ENCODE assay signal across 8 mouse cellular contexts in the genomic region with DNA sequence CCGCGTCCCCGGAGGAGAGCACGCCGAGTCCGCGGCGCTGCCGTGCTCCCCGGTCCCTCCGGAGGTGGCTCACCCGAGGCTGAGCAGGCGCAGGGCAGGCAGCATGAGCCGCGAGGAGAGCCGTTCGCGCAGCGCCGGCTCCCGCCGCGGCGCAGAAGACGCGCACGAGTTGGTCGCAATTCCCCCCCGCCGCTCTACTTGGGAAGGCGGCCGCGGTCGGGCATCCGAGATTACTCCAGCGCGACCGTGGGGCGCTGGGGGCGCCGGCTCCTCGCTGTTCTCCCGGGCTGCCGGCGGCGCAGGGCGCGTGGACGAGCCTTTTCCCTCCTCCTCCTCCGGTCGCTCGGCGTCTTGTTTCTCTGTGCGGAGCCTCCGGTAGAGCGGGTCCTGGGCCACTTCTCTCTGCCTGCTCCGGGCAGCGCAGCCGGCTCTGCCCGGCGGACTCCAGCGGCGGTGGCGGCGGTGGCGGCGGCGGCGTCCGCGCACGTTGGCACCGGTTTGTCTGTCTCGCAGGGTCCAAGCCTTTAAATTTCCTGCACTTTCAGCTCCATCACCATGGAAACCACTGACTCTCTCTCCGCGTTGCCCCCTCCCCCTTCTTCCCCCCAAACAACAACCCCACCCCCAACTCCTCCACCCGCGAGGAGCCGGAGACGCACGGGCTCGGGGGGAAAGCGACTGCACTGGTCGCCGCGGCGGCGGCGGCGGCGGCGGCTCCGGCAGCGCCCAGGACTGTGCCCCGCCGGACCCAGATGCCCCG. TPM values are rescaled to one million over a fixed set of nuclear protein-coding genes. Genes with fewer than 3 reads are reported as not detected.
DNase-seq lines count a peak whose midpoint lies in the region; ATAC-seq lines count a peak whose summit lies in the region.

Gene Nog, minus strand, starts transcription at position 277 of the 760 bp plus-strand sequence.

- H3K27me3 ChIP-seq in lung, embryonic 15.5 days, result peaks cover 27% of the 10 kb centered on the region
- H3K27me3 ChIP-seq in embryonic facial prominence, embryonic 10.5 days (replicated peaks; ENCODE audit: low read depth, poor library complexity, severe bottlenecking), result peaks cover 59% of the 10 kb centered on the region
- H3K27me3 ChIP-seq in heart, embryonic 14.5 days (ENCODE audit: control insufficient read depth, insufficient read depth, low read length), result peaks cover 10% of the 10 kb centered on the region
- H3K27me3 ChIP-seq in liver, embryonic 11.5 days (replicated peaks; ENCODE audit: control insufficient read depth, insufficient read depth, low read length), result peaks cover 62% of the 10 kb centered on the region

- H3K36me3 ChIP-seq in lung, embryonic 15.5 days, result no peaks in the 10 kb centered on the region
- no peaks in the 10 kb centered on the region for H3K36me3 ChIP-seq in embryonic facial prominence, embryonic 10.5 days (replicated peaks)
- H3K36me3 ChIP-seq in heart, embryonic 14.5 days (ENCODE audit: control insufficient read depth, insufficient read depth, low read length), result no peaks in the 10 kb centered on the region
- H3K36me3 ChIP-seq in liver, embryonic 11.5 days (ENCODE audit: control insufficient read depth, insufficient read depth, low read length), result no peaks in the 10 kb centered on the region

- H3K9me3 ChIP-seq in lung, embryonic 15.5 days, result no peaks in the 10 kb centered on the region
- H3K9me3 ChIP-seq in embryonic facial prominence, embryonic 10.5 days, result peaks cover 5% of the 10 kb centered on the region; the same call in 1 of the 2 replicates
- 0 out of 2 replicates have a peak, but pooled peaks cover 2% of the 10 kb centered on the region for H3K9me3 ChIP-seq in heart, embryonic 14.5 days (ENCODE audit: control insufficient read depth, low read length)
- H3K9me3 ChIP-seq in liver, embryonic 11.5 days (ENCODE audit: control insufficient read depth, low read length), result no peaks in the 10 kb centered on the region

- WGBS in lung, embryonic 15.5 days, result under 1% methylated on average over 76 of the region's 97 CpGs
- WGBS in embryonic facial prominence, embryonic 10.5 days, result under 1% methylated on average over 97 of the region's 97 CpGs
- under 1% methylated on average over 72 of the region's 97 CpGs for WGBS in heart, embryonic 14.5 days
- under 1% methylated on average over 77 of the region's 97 CpGs for WGBS in liver, embryonic 11.5 days

- H3K9ac ChIP-seq in lung, embryonic 15.5 days, result peak within 1 kb of the TSS; percentile 51
- peak within 1 kb of the TSS; percentile 73 for H3K9ac ChIP-seq in heart, embryonic 14.5 days (ENCODE audit: low read length)
- H3K9ac ChIP-seq in liver, embryonic 11.5 days (ENCODE audit: low read depth, low read length), result 0 out of 2 replicates have a peak within 1 kb of the TSS, but pooled peaks have one; percentile 20

- H3K4me3 ChIP-seq in lung, embryonic 15.5 days, result peak within 1 kb of the TSS; percentile 68
- H3K4me3 ChIP-seq in embryonic facial prominence, embryonic 10.5 days, result peak within 1 kb of the TSS; percentile 76
- H3K4me3 ChIP-seq in heart, embryonic 14.5 days (ENCODE audit: control insufficient read depth in 1 of 2, insufficient read depth in 1 of 2, low read depth in 1 of 2, low read length in 2 of 2), result peak within 1 kb of the TSS; percentile 64 to 67
- H3K4me3 ChIP-seq in liver, embryonic 11.5 days (ENCODE audit: low read depth, low read length), result peak within 1 kb of the TSS; percentile 57

- no peak for DNase-seq in lung, postnatal 36 days
- peak; percentile 78 for DNase-seq in embryonic facial prominence, embryonic 10.5 days (ENCODE audit: low spot score)
- DNase-seq in kidney, postnatal 25 days, result peak; percentile 28 to 53
- DNase-seq in liver, embryonic 11.5 days (ENCODE audit: low spot score), result peak; percentile 55
- DNase-seq in ovary, postnatal 36 days (ENCODE audit: low spot score), result peak; percentile 58

- H3K4me1 ChIP-seq in lung, embryonic 15.5 days, result peaks cover 30% of the 10 kb centered on the region
- H3K4me1 ChIP-seq in embryonic facial prominence, embryonic 10.5 days, result peaks cover 50% of the 10 kb centered on the region
- peaks cover 13 to 26% of the 10 kb centered on the region in 2 experiments for H3K4me1 ChIP-seq in heart, embryonic 14.5 days (ENCODE audit: control insufficient read depth in 2 of 2, insufficient read depth in 2 of 2, low read length in 2 of 2)
- peaks cover 5% of the 10 kb centered on the region; the same call in 1 of the 2 replicates for H3K4me1 ChIP-seq in liver, embryonic 11.5 days (replicated peaks; ENCODE audit: control insufficient read depth, insufficient read depth, low read length)

- ATAC-seq in lung, embryonic 15.5 days (ENCODE audit: borderline replicate concordance, extremely low read depth, low FRiP score, low TSS enrichment), result peak; percentile 32; the same call in 1 of the 2 replicates
- ATAC-seq in heart, embryonic 14.5 days (ENCODE audit: insufficient number of reproducible peaks, insufficient read depth, low FRiP score, low read depth), result peak; percentile 25; the same call in 1 of the 2 replicates
- ATAC-seq in liver, embryonic 11.5 days (replicated peaks; ENCODE audit: low FRiP score), result no peak
- ATAC-seq in megakaryocyte-erythroid progenitor cell, adult 5-6 weeks (replicated peaks; ENCODE audit: low FRiP score, low TSS enrichment, poor library complexity, severe bottlenecking), result no peak

- H3K4me2 ChIP-seq in lung, embryonic 15.5 days, result peak within 1 kb of the TSS; percentile 99
- H3K4me2 ChIP-seq in heart, embryonic 14.5 days (ENCODE audit: low read length), result peak within 1 kb of the TSS; percentile 91
- H3K4me2 ChIP-seq in liver, embryonic 11.5 days, result peak within 1 kb of the TSS; percentile 85

- peak within 1 kb of the TSS; percentile 82 for H3K27ac ChIP-seq in lung, embryonic 15.5 days
- peak within 1 kb of the TSS; percentile 85 for H3K27ac ChIP-seq in embryonic facial prominence, embryonic 10.5 days (replicated peaks)
- H3K27ac ChIP-seq in heart, embryonic 14.5 days (replicated peaks in 1 of 2; ENCODE audit: control insufficient read depth in 1 of 2, insufficient read depth in 1 of 2, low read depth in 2 of 2, low read length in 2 of 2), result peak within 1 kb of the TSS; percentile 30 to 61; a peak in 3 of 4 replicates
- no peak within 1 kb of the TSS for H3K27ac ChIP-seq in liver, embryonic 11.5 days (ENCODE audit: low read depth, low read length)

RNA-seq across cellular contexts. Expression of gene Nog, which starts in this region (rescaled TPM):
- 2.0 and 2.6 TPM in 2 replicates for polyA plus RNA-seq in lung, embryonic 15.5 days (2015; fragmentation: Nextera tagmentation; extraction: Ambion mirVana)
- 1.1 and 1.2 TPM in 2 replicates for polyA plus RNA-seq in embryonic facial prominence, embryonic 10.5 days (2016; fragmentation: Nextera tagmentation; extraction: Ambion mirVana)
- 0.35 and 0.88 TPM in 2 replicates for polyA plus RNA-seq in heart, embryonic 14.5 days (2014; fragmentation: Nextera tagmentation; extraction: Ambion mirVana)
- 0.36 and 0.38 TPM in 2 replicates for polyA plus RNA-seq in liver, embryonic 11.5 days (2014; fragmentation: Nextera tagmentation; extraction: Ambion mirVana)
- total RNA-seq in megakaryocyte-erythroid progenitor cell, adult 5-6 weeks (2014; fragmentation: Nextera tagmentation), result not detected in 2 replicates
- total RNA-seq in megakaryocyte-erythroid progenitor cell, adult 5-6 weeks (2017), result not detected in 2 replicates

Comparison
In these comparisons a context has a peak if more than half of its experiments do, and no peak if none do; other contexts are left out.
1. Peak in ATAC-seq, H3K4me3 ChIP-seq, H3K27ac ChIP-seq, H3K9ac ChIP-seq and H3K4me2 ChIP-seq in heart, embryonic 14.5 days; RNA of the gene not detected or under 1 TPM.
2. Peak in DNase-seq, H3K4me3 ChIP-seq, H3K9ac ChIP-seq and H3K4me2 ChIP-seq in liver, embryonic 11.5 days; RNA of the gene not detected or under 1 TPM.
3. H3K9ac ChIP-seq: peak in every context shown above with its lines; median percentile 73 in heart, embryonic 14.5 days; 51 in lung, embryonic 15.5 days; 20 in liver, embryonic 11.5 days.